Mouse (Mus musculus) ES-Bruce4 (cell line): Measurements from ENCODE around the gene Lingo3. TPM values are rescaled to one million over a fixed set of nuclear protein-coding genes. Genes with fewer than 3 reads are reported as not detected.

Source experiments
- H3K27ac ChIP-seq: 2 replicates; pipeline ENCODE4 v1.5.1; 2012; ENCODE audit warnings: low read length, inconsistent platforms; ENCODE audit not compliant: insufficient read depth
- H3K27me3 ChIP-seq: 2 replicates; pipeline ENCODE4 v1.6.1; 2012; ENCODE audit warnings: mild to moderate bottlenecking, low read length, inconsistent platforms; ENCODE audit not compliant: control insufficient read depth, poor library complexity, insufficient read depth, severe bottlenecking
- H3K36me3 ChIP-seq: 2 replicates; pipeline ENCODE4 v1.6.1; 2012; ENCODE audit warnings: inconsistent platforms, mild to moderate bottlenecking, low read length, moderate library complexity; ENCODE audit not compliant: control insufficient read depth, poor library complexity, insufficient read depth, severe bottlenecking
- H3K4me1 ChIP-seq: one replicate; pipeline ENCODE4 v1.8.1; 2011; ENCODE audit warnings: low read length; ENCODE audit not compliant: control insufficient read depth, insufficient read depth
- H3K4me3 ChIP-seq: 2 replicates; pipeline ENCODE4 v1.5.1; 2011; ENCODE audit warnings: low read depth, mild to moderate bottlenecking, low read length
- H3K9ac ChIP-seq: 2 replicates; pipeline ENCODE4 v1.6.1; 2012; ENCODE audit warnings: low read depth, mild to moderate bottlenecking, inconsistent platforms; ENCODE audit not compliant: poor library complexity, severe bottlenecking
- H3K9me3 ChIP-seq: replicated peaks from 2 replicates; pipeline ENCODE4 v1.6.1; 2012; ENCODE audit warnings: mild to moderate bottlenecking, low read length, inconsistent platforms; ENCODE audit not compliant: control insufficient read depth, poor library complexity, insufficient read depth, severe bottlenecking
- CTCF ChIP-seq: IDR thresholded peaks from one replicate; pipeline ENCODE4 v1.8.1; 2011; ENCODE audit warnings: low read depth, low read length
- EP300 ChIP-seq: IDR thresholded peaks from 2 replicates; pipeline ENCODE4 v1.6.1; 2011; ENCODE audit warnings: low read depth, low read length; ENCODE audit not compliant: insufficient read depth
- POLR2A ChIP-seq: IDR thresholded peaks from one replicate; pipeline ENCODE4 v1.8.1; 2011; ENCODE audit warnings: low read length; ENCODE audit not compliant: insufficient read depth
- polyA plus RNA-seq: library from polyadenylated mRNA; stranded (reverse); fragments of >200 nt; gene quantifications from 2 replicates; pipeline ENCODE4 v1.2.4, GENCODE M21; 2011; ENCODE audit warnings: low read depth; ENCODE audit not compliant: missing spikeins, insufficient read depth, insufficient read length

Gene Lingo3
- polyA plus RNA-seq, 1 experiment, result 1.2 TPM

DNA sequence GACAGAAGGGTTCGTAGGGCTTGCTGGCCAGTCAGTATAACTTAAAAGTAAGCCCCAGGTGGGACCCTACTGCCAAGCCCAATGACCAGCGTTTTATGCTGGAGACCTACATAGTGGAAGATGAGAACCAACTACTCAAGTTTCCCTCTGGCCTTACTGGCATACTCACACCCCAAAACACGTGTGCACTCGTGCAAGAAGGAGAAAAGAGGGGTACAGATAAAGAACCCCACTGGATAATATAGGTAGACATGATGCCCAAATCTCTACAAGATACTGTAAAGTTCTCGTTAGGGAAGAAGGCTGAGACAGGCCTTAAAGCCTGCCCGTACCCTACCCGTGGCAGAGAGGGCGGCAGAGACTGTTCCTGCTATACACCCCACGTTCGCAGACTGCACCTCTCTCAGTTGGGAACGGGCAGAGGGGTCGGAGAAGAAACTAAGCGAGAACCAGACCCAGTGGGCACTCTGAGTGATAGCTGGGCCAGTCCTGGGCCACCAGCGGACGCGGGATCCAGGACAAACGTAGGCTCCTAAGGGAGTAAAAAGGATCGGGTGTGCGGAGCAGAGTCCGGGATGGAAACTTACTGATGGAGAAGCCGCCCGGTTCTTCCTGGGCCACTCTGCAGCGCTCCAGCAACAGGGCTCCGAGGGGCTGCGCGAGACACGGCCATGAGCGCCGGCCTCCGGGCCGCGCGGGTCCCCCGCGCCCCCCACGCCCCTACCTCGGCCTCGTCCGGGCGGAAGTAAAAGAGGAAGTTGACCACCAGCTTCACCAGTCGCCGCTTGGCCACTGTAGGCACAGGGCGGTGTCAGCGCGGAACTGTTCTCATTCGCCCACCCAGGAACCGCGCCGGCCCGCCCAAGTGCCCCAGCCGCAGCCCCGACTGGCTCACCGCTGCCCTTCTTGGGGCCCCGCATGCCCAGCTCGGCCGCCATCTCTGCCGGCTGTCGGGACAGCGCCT is 46.4 kb downstream of the Lingo3 start:
- H3K27ac ChIP-seq, result peak overlapping the region; percentile 71; the same call in 1 of the 2 replicates
- peaks cover 11% of the 10 kb centered on the region for H3K36me3 ChIP-seq
- H3K4me3 ChIP-seq, result peak overlapping the region; percentile 99
- no peaks in the 10 kb centered on the region for H3K9me3 ChIP-seq
- H3K9ac ChIP-seq, result peak overlapping the region; percentile 81
- peaks cover 2% of the 10 kb centered on the region for H3K4me1 ChIP-seq
- H3K27me3 ChIP-seq, result no peaks in the 10 kb centered on the region
- TF ChIP-seq CTCF (no peak), POLR2A (no peak), EP300 (no peak)

DNA sequence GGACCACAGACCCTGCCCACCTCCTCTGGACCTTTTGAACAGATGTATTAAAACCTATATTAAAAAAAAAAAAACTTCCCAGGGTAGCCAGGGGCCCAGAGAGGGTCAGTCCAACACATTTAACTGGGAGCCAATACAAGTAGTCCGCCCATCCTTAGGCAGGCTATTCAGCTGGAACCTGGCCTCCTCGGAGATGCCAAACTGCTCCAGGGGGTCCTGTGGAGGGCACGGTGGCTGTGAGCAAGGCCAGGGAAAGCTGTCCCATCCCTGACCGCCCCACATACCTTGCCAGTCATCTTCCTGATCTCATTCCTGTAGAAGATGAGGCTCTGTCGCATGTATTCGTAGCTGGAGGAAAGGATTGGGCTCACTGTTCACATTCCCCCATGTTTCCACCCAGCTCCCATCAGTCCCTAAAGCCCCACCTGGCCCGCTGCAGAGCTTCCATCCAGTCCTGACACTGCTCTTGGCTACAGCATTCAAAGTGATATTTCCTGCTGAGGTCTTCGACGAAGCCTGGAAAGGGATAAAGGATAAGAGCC is 47.5 kb downstream of the Lingo3 start:
- TF ChIP-seq CTCF, result no peak
- no peaks in the 10 kb centered on the region for H3K9me3 ChIP-seq
- no peak overlapping the region for H3K4me3 ChIP-seq
- H3K9ac ChIP-seq, result no peak overlapping the region
- H3K27ac ChIP-seq, result no peak overlapping the region
- H3K27me3 ChIP-seq, result no peaks in the 10 kb centered on the region
- peaks cover 2% of the 10 kb centered on the region for H3K4me1 ChIP-seq
- H3K36me3 ChIP-seq, result peaks cover 7% of the 10 kb centered on the region

DNA sequence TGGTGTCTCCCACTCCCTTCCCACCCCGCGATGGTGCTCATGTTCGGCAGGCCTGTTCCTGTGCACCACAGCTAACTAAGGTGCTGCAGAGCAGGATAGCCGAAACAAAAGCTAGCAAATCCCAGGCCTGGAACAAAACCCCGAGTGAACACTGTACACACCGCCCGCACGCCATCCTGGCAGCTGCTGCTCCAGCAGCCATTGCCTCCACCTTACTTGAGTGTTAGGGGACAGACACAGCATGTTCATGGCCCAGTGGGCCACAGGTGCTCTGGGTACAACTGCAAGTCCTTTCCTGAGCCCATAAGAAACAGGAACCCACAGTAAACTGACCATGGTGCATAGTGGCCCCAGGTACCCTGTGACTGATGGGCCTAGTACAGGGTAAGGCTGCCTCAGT is 49.1 kb downstream of the Lingo3 start:
- Histone ChIP-seq H3K4me1 (peaks cover 2% of the 10 kb centered on the region), H3K36me3 (peaks cover 3% of the 10 kb centered on the region; the same call in 1 of the 2 replicates), H3K9me3 (no peaks in the 10 kb centered on the region), H3K9ac (no peak overlapping the region), H3K27me3 (no peaks in the 10 kb centered on the region), H3K4me3 (no peak overlapping the region), H3K27ac (no peak overlapping the region)
- TF ChIP-seq POLR2A (no peak), CTCF (no peak), EP300 (no peak)

DNA sequence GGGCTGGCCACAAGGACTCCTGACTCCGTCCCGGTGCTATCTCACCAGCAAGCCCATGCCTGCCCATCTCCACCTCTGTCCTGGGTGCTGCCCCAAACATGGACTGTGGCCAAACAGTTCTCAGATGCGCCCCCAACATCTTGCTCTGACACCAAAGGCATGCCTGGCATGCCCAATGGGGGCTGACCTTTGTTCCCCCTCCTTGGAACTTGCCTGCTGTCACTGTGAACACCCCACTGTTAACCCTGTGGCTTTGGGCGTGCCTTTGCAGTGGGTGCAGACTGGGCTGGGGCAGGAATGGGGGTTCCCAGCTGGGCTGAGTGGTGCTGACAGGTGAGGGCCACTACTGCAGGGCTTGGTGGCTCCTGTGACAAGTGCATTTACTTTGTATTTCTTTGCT is 50.0 kb downstream of the Lingo3 start:
- Histone ChIP-seq H3K36me3 (peaks cover 8% of the 10 kb centered on the region; the same call in 1 of the 2 replicates), H3K9ac (no peak overlapping the region), H3K27me3 (no peaks in the 10 kb centered on the region), H3K4me3 (no peak overlapping the region), H3K27ac (no peak overlapping the region), H3K9me3 (no peaks in the 10 kb centered on the region), H3K4me1 (peaks cover 2% of the 10 kb centered on the region)
- TF ChIP-seq EP300, result no peak
- TF ChIP-seq POLR2A, result no peak
- TF ChIP-seq CTCF, result no peak

DNA sequence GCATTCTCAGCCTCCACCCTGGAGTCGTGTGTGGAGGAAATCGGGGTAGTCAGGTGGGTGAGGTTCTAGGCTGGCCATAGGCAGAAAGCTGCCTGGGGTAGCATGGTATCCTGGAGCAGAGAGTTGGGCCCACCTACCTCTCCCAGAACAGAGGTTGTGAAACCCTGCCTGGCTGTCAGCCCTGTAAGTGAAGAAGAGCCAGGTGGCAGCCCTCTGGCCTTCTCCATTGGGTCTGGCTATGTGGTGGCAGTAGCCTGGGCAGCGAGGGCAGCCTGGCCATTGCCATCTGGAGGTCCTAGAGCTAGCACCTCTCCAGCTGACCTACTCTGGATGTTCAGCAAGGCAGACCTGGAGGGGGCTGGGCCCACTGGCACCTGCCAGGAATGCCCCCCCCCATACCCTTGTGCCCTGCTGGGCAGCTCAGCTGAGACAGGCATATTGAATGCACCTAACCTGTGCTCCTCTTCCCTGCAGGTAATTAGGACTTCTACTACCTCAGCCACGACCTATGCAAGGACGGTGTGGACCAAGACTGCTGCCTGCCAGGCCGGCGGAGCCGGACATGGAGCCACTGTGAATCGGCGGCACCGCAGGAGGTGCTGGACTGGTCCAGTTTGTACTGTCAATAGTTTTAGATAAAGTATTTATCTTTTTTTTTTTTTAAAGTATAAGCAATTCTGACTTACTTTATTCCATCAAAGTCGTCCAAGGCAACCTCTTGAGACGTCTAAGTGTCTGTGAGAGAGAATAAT is 50.6 kb downstream of the Lingo3 start:
- Histone ChIP-seq H3K9me3 (no peaks in the 10 kb centered on the region), H3K4me1 (peaks cover 2% of the 10 kb centered on the region), H3K27me3 (no peaks in the 10 kb centered on the region), H3K36me3 (peaks cover 13% of the 10 kb centered on the region), H3K4me3 (no peak overlapping the region), H3K9ac (no peak overlapping the region), H3K27ac (no peak overlapping the region)
- no peak for TF ChIP-seq EP300
- no peak for TF ChIP-seq POLR2A
- no peak for TF ChIP-seq CTCF
